Mouse (Mus musculus) thymus, adult 2 months (tissue): ENCODE results near the gene Ppm1b.

Experiments used
- CTCF ChIP-seq: fragments of 200-500 bp; IDR thresholded peaks from 2 replicates; pipeline ENCODE4 v1.5.1; 2012; ENCODE audit warnings: mild to moderate bottlenecking, control low read depth, low read length, moderate library complexity, borderline replicate concordance; ENCODE audit not compliant: control insufficient read depth, poor library complexity, insufficient read depth; ENCODE audit errors: extremely low read depth
- POLR2A ChIP-seq: fragments of 200-500 bp; IDR thresholded peaks from 2 replicates; pipeline ENCODE4 v1.6.1; 2012; ENCODE audit warnings: mild to moderate bottlenecking, low read length, control low read depth, moderate library complexity; ENCODE audit not compliant: control insufficient read depth, poor library complexity, insufficient read depth; ENCODE audit errors: extremely low read depth

DNA sequence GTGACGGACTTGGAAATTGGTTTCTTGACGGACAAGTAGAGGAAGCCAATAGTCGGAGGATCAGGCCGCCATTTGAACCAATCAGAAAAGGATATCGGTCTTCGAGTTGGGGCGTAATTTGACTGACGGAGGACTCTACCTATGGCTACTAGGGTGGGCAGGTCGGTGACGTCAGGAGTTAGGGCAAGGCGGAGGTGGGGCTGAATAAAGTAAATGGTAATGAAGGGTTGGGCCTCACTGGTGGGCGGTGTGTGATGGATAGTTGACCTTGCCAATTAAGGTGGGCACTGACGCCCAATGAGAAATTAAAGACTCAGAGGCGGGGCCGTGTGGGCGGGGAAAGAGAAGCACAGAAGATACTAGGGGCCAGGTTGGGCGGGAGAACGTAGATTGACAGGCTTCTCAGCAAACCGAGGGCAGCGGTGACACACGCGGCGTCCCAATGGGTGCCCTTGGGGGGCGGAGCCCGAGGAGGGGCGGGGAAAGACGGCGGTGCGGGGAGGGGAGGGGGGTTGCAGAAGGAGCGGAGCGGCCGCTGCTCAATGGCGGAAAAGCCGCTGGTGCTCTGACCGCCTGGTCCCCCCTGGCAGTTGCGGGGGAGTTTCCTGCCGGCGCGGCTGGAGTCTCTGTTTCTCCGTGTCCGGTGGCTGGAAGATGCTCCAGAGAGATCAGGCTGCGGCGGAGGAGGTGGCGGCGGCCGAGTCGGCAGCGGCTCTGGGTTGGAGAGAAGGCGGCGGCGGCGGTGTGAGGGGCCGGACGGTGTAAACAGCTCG is 1.1 kb downstream of the Ppm1b start:
- TF ChIP-seq POLR2A (peak; percentile 88), CTCF (0 out of 2 replicates have a peak, but pooled peaks have one; percentile 32)
